Mouse (Mus musculus): Measurements from ENCODE around the gene Taf1c.
A peak's percentile ranks its signal among the peaks of the same experiment; 100 is the strongest.

The Taf1c gene

DNA sequence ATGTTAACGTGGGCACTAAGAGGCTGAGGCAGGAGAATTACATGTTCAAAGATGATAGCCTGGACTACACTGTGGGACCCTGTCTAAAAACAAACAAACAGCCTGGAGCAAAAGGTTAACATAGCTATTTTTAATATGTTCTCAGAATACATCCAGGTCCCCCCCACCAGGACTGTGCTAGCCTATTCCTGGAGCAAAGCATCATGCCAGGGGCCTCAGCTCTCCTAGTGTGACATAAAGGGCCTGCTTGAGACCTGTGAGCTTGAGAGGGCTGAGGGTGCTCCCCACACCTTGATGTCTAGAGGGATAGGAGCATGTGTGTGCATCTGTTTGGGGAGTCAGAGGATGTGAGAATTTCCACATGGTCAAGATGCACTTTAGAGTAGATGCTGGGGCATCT is 18.7 kb upstream of the Taf1c start:
- no peak for DNase-seq (ENCODE audit: low read depth, low spot score)

DNA sequence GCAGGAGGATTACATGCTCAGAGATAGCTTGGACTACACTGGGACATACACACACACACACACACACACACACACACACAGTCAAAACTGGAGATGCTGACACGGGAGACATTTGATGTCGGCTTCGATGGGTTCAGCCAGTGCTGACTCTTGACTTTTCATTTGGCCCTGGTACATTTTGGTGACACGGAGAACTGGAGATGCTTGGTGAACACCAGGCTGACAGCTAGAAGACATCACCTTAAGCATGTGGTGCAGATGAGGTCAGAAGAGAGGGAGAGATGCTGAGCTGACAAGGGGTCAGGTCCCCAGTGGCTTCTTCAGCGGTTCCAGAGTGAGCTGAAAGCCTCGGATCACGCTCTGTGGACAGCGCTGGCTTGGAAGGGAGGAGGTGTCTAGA is 18.0 kb upstream of the Taf1c start:
- no peak for DNase-seq (ENCODE audit: low read depth, low spot score)

DNA sequence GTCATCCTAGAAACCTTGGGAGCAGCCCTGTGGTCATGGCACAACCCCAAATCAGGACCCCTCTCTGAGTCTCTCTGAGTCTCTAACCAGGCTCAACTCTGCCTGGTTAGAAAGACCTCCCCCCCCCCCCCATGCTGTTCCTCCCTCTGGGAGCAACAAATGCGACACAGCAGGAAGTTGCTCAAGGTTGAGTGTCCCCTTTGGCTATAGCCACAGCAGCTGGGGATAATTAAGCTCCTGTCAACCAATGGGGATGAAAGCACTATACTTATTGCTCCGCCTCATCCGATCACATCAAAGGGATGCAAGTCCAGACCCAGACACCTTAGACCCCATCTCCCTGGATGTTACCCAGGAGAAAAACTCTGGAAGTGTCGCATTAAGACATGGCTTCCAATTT is 17.5 kb upstream of the Taf1c start:
- DNase-seq (ENCODE audit: low read depth, low spot score), result no peak

DNA sequence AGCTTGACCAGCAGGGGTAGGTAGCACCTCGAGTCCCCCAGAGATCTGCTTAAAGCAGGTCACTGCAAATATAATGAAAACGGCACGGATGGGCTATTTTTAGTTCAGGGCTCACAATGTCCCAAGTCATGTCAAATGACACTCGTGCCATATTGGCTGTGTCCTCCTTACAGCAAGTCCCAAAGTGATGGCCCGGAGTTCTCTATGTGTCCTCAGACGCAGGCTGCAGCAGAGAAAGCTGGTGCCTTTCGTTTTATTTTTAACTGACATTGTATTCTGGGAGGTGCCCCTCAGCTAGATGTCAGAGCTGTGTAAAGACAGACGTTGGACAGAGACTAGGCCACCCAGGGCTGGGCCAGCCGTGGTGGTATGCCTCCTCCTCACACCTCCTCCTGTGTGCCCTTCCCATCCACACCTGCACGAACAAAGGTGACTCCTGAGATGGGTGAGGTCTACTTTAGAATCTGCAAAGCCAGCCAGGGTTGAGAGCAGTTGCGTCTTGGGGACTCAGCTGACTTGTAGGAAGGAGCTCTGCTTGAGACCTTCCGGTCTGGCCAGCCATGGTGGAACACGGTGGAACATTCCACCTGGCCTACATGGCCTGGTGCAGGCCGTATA is 15.9 kb upstream of the Taf1c start:
- no peak for DNase-seq (ENCODE audit: low read depth, low spot score)

DNA sequence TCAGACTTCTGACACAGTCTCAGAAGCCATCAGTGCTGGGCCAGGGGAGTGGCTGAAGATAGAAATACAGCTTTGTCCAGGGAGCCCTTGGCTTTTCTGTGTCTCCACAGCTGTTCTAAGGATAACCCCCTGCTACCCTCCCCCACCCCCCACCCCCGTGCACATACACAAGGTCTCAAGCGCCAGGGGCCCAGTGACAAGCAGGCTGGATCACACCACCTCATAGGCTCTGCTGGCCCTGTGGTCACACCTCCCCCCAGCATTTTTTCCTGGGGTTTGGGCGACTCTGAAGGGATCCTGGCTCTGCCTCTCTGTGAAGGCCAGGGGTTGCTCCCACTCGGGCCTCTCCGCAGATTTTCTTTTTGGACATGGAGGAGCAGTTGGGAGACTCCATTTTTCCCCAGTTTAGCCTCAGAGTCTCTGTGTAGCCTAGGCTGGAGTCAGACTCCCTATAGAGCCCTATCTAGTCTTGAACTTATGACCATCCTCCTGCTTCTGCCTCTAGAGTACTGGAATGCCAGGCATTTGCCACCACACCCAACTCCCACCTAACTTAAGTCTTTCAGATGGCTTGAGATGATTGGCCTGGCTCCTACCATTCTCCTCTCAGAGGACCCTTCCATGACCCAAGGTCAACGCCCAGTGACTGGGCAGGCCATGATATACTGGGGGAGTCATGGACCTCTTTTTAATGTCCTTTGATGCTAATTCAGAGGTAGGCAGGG is 15.3 kb upstream of the Taf1c start:
- no peak for DNase-seq (ENCODE audit: low read depth, low spot score)

DNA sequence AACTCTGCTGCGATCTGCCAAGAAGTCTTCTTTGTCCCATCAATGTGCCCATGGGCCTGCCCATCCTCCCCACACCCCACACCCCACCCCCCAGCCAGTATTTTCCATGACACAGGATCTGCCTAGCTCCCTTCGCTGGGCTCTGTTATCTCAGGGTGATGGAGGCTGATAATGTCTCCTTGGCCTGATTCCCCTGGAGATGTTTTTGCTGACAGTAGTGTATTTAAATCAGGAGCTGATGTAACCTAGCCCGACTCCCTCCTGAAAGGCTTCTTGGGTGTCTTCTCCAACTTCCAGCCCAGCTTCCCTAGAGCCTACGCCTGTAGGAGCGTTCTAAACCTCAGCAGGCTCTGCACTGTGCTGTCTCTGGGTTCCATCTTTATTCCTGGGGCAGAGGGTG is 13.9 kb upstream of the Taf1c start:
- DNase-seq (ENCODE audit: low read depth, low spot score), result no peak

DNA sequence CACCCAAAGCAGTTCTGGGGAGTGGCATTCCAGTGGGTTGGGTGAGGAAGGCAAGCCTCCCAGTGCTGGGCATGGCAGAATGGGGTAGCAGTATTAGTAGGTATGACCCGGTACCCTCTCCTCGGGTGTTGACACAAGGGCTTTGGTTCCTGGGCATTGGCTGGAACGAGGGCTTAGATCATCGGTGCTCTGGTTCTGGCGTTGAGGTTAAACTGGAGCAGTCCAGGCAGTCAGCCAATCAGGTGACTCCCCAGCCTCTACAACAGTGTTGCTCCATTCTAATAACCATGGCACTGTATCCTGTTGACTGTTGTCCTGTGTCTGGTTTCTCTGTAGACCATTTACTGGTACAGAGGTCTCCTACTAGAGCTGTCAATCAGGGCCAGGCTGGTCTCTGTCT is 12.6 kb upstream of the Taf1c start:
- DNase-seq (ENCODE audit: low read depth, low spot score), result no peak

DNA sequence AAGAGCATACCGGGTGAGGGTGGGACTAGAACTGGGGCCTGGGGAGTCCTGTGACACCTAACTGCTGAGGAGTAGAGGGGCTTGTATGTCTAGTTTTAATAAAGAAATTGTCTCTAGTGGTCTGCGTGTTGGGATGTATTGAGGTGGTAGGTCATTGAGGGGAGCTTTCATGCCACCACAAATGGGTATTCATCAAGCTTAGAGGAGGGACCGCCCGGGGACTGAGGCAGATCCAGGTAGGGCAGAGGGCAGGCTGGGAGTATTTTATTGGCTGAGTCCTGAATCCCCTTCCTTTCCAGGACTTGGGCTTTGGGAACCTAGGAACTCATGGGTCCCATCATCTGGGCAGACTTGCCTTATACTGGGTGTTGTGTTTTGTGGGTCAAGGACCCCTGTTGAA is 11.8 kb upstream of the Taf1c start:
- DNase-seq (ENCODE audit: low read depth, low spot score), result no peak

DNA sequence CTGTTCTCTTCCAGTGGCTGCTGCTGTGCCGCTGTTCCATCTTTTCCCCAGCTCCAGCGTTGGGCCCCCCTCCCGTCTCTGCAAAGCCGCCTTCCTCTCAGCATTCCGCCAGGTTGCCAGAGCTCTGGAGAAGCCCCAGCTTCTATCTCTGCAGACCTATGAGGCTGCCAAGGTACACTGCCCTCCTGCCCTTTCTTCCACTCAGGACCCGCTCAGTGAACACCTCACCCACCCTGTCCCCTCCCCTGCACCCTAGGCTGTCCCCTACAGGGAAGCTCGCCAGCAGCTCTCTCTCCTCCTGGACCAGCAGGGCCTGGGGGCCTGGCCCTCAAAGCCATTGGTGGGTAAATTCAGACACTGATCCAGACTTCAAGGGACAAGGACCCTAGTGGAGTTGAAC is 11.3 kb upstream of the Taf1c start:
- DNase-seq (ENCODE audit: low read depth, low spot score), result no peak

DNA sequence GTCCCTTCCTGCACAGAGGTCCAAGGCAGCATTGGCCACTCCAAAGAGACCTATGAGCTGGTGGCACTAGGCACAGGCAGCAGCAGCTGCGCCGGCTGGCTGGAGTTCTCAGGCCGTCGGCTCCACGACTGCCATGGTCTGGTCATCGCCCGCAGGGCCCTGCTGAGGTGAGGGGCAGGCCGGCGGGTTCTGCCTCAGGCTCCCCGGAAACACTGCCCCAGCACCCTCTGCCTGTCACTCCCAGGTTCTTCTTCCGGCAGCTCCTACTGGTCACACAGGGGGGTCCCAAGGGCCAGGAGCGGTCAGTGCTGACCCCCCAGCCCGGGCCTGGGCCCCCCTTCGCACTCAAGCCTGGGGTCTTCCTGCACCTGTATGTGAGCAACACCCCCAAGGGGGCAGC is 10.1 kb upstream of the Taf1c start:
- no peak for DNase-seq (ENCODE audit: low read depth, low spot score)

DNA sequence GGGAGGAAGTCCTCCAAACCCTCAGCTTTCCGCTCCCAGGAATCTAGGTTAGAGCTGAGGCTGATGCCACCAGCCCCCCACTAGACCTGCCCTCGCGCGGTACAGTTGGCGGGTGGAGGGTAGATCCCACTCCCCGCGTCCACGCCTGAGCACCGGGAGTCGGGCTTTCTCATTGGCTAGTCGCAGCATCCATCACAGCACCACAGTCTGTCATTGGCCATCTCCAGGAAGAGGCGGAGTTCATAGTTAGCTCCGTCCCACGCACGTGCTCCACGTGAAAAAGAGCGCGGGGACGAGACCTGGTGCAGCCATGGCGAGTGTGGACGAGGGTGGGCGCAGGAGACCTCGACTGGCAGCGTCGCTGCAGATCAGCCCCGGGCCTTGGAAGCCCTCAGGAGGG is 7.4 kb upstream of the Taf1c start, which contains the start of gene Adad2:
Adad2 (plus strand) TSS at position 277 of the 400 bp plus-strand sequence.
- no peak for DNase-seq (ENCODE audit: low read depth, low spot score)

DNA sequence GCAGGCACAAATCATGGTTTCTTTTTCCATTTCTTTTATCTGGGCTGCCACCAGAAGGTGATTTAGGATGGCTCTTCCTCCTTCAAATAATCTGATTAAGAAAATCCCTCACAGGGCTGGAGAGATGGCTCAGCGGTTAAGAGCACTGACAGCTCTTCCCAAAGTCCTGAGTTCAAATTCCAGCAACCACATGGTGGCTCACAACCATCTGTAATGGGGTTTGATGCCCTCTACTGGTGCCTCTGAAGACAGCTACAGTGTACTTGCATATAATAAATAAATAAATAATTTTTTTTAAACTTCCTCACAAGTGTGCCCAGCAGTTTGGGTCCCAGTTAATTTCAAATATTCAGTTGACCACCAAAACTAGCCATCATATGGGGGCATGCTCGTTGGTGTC is 1.2 kb upstream of the Taf1c start:
- DNase-seq (ENCODE audit: low read depth, low spot score), result no peak

DNA sequence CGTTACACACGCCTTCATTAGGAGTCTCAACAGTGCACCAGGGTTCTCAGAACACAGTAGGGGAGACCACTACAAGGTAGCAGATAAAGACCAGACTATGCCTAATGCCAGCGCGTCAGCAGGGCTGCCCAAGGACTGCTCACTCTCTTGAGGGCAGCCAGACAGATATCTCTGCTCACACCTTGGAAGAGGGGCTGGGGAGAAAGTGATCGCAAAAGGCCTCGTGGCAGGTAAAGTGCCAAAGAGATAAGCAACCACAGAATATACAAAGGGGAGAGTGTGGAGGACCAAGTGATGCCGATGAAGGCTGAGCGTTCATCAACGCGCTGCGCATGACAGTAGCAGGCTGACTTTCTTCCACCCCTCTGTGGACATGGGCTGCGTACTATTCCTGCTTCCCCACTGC is 621 bp downstream of the Taf1c start:
- DNase-seq (ENCODE audit: low read depth, low spot score), result no peak

DNA sequence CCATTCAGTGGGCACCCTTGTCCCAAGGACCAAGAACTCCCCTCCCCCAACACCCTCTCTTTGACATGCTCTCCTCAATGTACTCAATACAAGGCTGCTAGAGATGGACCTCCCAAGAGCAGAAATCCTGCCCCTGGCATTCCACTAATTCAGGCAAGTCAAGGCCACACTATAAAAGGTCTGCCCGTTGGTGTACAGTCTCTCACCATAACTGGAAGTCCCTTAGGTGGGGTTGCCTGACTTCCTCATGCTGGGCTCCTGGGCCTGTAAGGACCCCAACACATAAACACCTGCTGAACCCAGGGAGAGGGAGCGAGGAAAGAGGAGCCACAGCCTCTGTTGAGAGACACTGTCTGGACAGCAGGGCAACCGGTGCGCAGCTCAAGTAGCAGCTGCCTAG is 1.3 kb downstream of the Taf1c start:
- DNase-seq (ENCODE audit: low read depth, low spot score), result no peak

DNA sequence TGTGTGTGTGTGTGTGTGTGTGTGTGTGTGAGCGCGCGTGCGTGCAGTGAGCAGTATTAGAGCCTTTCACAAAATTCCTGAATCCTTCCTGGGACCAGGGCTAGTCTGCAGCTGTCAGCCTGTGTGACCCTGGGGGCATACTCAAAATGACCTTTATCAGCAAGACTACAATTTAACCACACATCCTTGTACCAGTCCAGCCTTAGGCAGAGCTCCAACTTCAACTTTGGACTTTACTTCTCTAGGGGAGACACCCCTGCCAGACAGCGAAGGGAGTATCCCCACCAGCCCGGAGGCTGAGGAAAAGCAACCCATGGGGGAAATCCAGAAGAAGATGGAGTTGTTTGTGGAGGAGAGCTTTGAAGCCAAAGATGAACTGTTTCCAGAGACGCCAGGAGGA is 13.6 kb downstream of the Taf1c start:
- DNase-seq (ENCODE audit: low read depth, low spot score), result no peak

DNA sequence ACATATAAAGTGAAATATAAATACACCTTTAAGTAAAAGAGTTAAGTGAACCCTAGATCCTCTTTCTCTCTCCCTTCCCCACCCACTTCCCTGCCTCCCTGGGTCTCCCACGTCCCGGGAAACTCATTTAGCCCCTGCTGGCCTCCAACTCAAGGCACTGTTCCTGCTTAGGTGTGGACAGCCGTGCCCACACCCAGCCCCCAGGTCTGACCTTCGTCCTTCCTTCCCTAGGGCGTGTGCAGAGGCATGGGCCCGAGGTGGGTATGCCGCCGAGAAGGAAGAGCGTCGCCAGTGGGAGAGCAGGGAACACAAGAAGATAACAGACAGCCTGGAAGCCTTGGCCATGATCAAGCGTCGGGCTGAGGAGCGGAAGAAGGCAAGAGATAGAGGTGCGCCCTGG is 14.7 kb downstream of the Taf1c start:
- DNase-seq (ENCODE audit: low read depth, low spot score), result no peak

DNA sequence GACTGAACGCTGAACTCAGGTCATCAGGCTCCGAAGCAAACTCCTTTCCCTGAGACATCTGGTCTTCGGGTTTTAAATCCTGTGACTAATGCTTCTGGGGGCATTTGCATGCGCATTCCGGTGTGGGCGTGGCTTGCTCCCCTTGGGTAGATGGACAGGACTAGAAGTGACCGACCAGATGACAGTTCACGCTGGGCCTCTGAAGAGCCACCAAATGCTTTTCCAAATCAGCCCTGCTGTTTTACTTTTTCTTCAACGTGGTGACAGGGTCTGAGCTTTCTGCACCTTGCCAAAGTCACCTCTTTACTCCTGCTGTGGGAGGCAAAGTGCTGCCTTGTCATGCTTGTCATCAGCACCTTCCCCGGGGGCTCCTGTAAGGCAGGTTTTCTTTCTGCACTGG is 16.2 kb downstream of the Taf1c start:
- DNase-seq (ENCODE audit: low read depth, low spot score), result peak; percentile 68

DNA sequence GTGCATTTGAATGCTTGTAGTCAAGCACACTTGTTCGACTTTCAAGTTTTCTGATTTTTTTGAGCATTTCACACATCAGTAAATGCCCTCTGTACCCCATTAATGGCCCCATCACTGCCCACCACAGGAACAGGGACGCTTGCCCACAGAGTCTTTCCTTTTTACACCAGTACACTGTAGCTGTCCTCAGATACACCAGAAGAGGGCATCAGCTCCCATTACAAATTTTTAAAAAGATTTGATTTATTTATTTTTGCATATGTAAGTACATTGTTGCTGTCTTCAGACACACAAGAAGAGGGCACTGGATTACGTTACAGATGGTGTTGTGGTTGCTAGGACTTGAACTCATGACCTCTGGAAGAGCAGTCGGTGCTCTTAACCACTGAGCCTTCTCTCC is 16.7 kb downstream of the Taf1c start:
- no peak for DNase-seq (ENCODE audit: low read depth, low spot score)

DNA sequence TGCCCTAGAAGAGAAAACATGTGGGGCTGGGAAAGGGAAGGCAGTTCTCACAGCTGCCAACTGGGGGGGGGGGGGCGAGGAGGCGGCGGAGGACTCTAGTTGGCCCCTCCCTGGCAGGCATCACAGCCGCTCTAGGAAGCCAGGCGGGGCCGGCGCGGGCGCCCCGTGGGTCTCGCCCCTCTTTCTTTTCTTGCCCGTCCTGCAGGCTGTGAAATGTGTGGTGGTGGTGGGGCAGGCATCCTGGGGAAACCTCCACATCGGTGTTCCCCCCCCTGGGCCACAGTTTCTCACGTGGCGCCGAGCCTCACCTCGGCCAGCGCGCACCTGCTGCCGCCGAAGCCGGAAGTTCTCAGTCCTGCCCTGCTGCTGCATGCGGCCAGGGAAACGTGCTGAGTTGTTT is 19.1 kb downstream of the Taf1c start:
- no peak for DNase-seq (ENCODE audit: low read depth, low spot score)

DNA sequence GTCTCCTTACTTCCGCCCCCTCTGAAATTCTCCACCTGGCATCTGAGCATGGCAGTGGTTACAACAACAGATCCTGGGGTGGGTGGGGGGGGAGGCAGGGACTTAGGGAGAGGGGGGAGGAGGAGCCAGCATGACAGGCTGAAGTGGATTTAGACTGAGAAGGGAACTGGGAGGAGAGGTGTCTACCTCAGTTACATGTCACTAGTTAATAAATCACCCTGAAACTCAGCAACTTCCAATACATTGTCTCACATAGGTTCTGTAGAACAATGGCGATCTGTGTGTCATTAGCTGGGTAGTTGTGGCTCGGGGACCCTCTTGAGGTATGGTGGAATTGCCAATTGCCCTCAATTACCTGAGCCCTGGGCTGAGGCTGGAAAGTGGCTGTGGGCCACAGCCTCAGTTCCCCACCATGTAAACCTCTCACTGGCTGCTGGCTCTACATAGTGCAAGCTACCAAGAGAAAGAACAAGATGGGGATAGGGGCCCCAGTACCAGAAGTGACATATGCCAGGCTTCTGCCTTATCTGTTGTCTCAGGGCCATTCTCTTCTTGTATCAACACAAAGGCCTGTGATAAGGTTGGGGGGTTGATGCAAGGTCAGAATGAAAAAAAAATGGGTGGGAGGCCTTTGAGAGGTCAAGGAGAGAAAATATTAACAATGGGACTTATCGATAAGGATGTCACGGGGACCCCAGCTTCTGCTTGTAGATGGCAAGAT is 24.4 kb downstream of the Taf1c start:
- no peak for DNase-seq (ENCODE audit: low read depth, low spot score)

DNA sequence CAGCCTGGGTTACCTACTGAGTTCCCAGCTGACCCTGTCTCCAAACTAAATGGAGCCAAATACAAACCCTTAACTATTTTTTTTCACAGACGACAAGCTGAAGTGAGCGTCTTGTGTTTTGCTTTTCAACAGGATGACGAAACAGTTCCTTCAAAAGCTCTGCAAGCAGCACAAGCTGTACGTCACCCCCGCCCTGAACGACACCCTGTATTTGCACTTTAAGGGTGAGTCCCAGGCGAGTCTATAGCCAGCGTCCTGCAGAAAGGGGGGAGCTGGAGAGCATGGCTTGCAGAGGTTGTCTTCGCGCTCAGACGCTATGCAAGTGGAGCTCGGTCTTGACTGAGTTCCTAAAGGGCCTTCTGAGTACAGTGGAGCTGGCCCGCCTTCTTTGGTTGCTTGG is 25.9 kb downstream of the Taf1c start:
- DNase-seq (ENCODE audit: low read depth, low spot score), result no peak

DNA sequence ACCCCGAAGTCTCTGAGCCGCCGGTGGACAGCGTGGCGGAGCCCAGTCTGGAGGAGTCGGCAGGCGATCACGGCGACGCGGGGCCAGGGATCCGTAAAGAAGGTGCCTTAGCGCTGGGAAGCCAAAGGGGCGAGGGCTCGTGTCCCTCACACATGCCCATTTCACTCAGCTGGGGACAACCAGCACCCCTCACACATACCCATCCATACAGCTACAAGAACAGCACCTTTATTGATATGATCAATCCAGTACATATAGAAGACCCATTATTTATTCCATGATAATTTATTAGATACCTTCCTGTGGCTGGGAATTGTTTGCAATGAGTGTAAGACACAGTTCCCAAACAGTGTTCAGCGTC is 29.7 kb downstream of the Taf1c start:
- DNase-seq (ENCODE audit: low read depth, low spot score), result no peak

All from forelimb bud, embryonic 11.5 days (tissue).